Mouse (Mus musculus) neural tube, embryonic 15.5 days (tissue): ENCODE data around the gene Slc5a5. TPM values are rescaled to one million over a fixed set of nuclear protein-coding genes. Genes with fewer than 3 reads are reported as not detected.
A peak's percentile ranks its signal among the peaks of the same experiment; 100 is the strongest.

ENCODE experiments used
- ATAC-seq: fragments of 200-750 bp; cut with Nextera tagmentation; 2 replicates; pipeline ENCODE4 v1.8.0; 2017; ENCODE audit warnings: mild to moderate bottlenecking, moderate TSS enrichment, moderate library complexity; ENCODE audit not compliant: low FRiP score
- H3K27ac ChIP-seq: fragments of 300-500 bp; sonication (generic); replicated peaks from 2 replicates; pipeline ENCODE4 v1.5.1; 2015; ENCODE audit warnings: mild to moderate bottlenecking, inconsistent platforms
- H3K27me3 ChIP-seq: fragments of 300-500 bp; sonication (generic); replicated peaks from 2 replicates; pipeline ENCODE4 v1.6.1; 2015; ENCODE audit warnings: inconsistent platforms
- H3K36me3 ChIP-seq: fragments of 300-500 bp; sonication (generic); 2 replicates; pipeline ENCODE4 v1.6.1; 2015; ENCODE audit warnings: inconsistent platforms
- H3K4me1 ChIP-seq: fragments of 300-500 bp; sonication (generic); 2 replicates; pipeline ENCODE4 v1.6.1; 2015; ENCODE audit warnings: inconsistent platforms
- H3K4me2 ChIP-seq: fragments of 300-500 bp; sonication (generic); 2 replicates; pipeline ENCODE4 v1.6.1; 2015; ENCODE audit warnings: inconsistent platforms, mild to moderate bottlenecking, moderate library complexity
- H3K4me3 ChIP-seq: fragments of 300-500 bp; sonication (generic); replicated peaks from 2 replicates; pipeline ENCODE4 v1.5.1; 2015; ENCODE audit warnings: mild to moderate bottlenecking, inconsistent platforms
- H3K9ac ChIP-seq: fragments of 300-500 bp; sonication (generic); replicated peaks from 2 replicates; pipeline ENCODE4 v1.6.1; 2015; ENCODE audit warnings: mild to moderate bottlenecking, inconsistent platforms
- H3K9me3 ChIP-seq: fragments of 300-500 bp; sonication (generic); replicated peaks from 2 replicates; pipeline ENCODE4 v1.6.1; 2016; ENCODE audit warnings: inconsistent platforms
- WGBS: fragments of 180-500 bp; shearing (Covaris S2); methylation state at CpG from one replicate; pipeline ENCODE4 v1.1.7; 2015; ENCODE audit warnings: mixed read lengths; 5-methylcytosine and 5-hydroxymethylcytosine counted together
- polyA plus RNA-seq: library from polyadenylated mRNA; unstranded; fragments of >200 nt; fragmentation: Nextera tagmentation; extraction: Ambion mirVana; gene quantifications from 2 replicates; pipeline ENCODE4 v1.2.1, GENCODE M21; 2015

The Slc5a5 gene
- polyA plus RNA-seq, 1 experiment from 2014 or later, result 3.3 TPM

DNA sequence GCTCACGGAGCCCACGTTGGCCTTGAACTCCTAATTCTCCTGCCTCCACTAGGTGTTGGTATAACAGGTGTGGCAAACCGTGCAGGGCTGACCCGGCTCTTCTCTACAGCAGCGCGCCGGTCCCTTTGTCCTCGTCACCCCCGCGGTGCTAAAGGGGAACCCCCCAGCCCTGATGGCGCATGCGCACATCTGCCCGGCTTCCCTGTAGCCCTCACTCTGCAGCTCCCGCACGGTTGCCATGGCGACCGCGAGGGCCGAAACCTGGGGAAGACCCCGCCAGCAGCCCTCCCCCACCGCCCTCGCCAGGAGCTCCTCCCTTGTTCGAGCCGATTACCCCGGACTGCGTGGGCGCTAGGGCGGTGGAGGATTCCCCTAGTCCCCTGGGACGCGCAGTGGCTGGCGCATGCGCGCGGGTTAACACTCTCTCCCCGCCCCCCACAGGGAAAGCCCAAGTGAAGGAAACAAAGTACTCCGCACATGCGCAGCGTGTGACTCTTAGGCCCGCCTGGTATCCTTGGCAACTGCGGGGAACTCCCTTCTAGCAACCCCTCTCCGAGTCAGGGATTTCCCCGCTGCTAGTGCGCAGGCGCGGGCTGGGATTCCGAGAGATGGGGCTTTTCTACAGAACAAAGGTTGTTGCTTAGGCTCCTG, 27.1 kb downstream of the Slc5a5 start:
- Histone ChIP-seq H3K27me3 (no peaks in the 10 kb centered on the region; the same call in 1 of the 2 replicates), H3K27ac (peak overlapping the region; percentile 94), H3K9ac (peak overlapping the region; percentile 61), H3K9me3 (no peaks in the 10 kb centered on the region), H3K4me1 (peaks cover 68% of the 10 kb centered on the region), H3K4me3 (peak overlapping the region; percentile 48), H3K36me3 (peaks cover 9% of the 10 kb centered on the region; the same call in 1 of the 2 replicates), H3K4me2 (peak overlapping the region; percentile 86)
- 0% methylated on average over 46 of the region's 46 CpGs for WGBS
- peak; percentile 85 for ATAC-seq

DNA sequence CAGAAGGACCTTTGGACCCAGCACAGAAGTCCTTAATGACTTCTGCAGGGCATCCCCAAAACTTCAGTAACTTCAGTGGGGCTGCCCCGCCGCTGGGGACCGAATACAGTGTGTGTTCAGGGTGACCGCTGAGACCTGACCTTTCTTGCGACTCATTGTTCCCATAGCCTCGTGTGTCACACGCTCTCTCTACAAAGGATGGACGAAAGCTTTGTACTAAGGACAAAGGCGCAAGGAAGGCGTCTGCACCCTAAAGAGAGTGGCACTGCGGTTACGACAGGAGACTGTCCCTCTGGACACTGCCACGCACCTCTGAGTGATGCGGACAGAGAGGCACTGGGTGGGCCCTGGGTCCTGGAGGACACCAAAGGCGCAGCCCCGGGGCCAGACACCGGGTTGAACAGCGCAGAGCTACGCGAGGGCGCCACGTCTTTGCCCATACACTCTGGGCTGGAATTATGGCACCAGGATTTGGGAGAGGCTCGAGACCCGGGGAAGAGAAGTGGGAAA, 27.8 kb downstream of the Slc5a5 start:
- Histone ChIP-seq H3K36me3 (peaks cover 9% of the 10 kb centered on the region; the same call in 1 of the 2 replicates), H3K27me3 (no peaks in the 10 kb centered on the region; the same call in 1 of the 2 replicates), H3K27ac (peak overlapping the region; percentile 94), H3K9me3 (no peaks in the 10 kb centered on the region), H3K9ac (peak overlapping the region; percentile 61), H3K4me1 (peaks cover 64% of the 10 kb centered on the region), H3K4me3 (peak overlapping the region; percentile 48), H3K4me2 (peak overlapping the region; percentile 86)
- under 1% methylated on average over 24 of the region's 24 CpGs for WGBS
- peak; percentile 22 for ATAC-seq

GRCm38 (mm10) chr8:70863956-70864711, 28.4 kb downstream of the Slc5a5 start:
- WGBS, result under 1% methylated on average over 46 of the region's 46 CpGs
- peaks cover 58% of the 10 kb centered on the region for H3K4me1 ChIP-seq
- no peaks in the 10 kb centered on the region for H3K9me3 ChIP-seq
- H3K36me3 ChIP-seq, result peaks cover 9% of the 10 kb centered on the region; the same call in 1 of the 2 replicates
- peak overlapping the region; percentile 94 for H3K27ac ChIP-seq
- H3K9ac ChIP-seq, result peak overlapping the region; percentile 61
- H3K4me2 ChIP-seq, result peak overlapping the region; percentile 86
- H3K27me3 ChIP-seq, result no peaks in the 10 kb centered on the region; the same call in 1 of the 2 replicates
- H3K4me3 ChIP-seq, result peak overlapping the region; percentile 48
- ATAC-seq, result no peak

- Histone ChIP-seq H3K27me3 (no peaks in the 10 kb centered on the region; the same call in 1 of the 2 replicates), H3K36me3 (peaks cover 6% of the 10 kb centered on the region; the same call in 1 of the 2 replicates), H3K4me1 (peaks cover 58% of the 10 kb centered on the region), H3K4me2 (peak within 1 kb of the TSS; percentile 86), H3K9ac (peak within 1 kb of the TSS; percentile 61), H3K9me3 (no peaks in the 10 kb centered on the region), H3K27ac (peak within 1 kb of the TSS; percentile 94), H3K4me3 (peak within 1 kb of the TSS; percentile 48)
- under 1% methylated on average over 55 of the region's 55 CpGs for WGBS
- no peak for ATAC-seq
These were observed 29.5 kb downstream of the Slc5a5 start, which contains the start of gene Kcnn1 for GRCm38 (mm10) chr8:70862824-70863641. Gene Kcnn1 (minus strand): TSS chr8:70863258.

DNA sequence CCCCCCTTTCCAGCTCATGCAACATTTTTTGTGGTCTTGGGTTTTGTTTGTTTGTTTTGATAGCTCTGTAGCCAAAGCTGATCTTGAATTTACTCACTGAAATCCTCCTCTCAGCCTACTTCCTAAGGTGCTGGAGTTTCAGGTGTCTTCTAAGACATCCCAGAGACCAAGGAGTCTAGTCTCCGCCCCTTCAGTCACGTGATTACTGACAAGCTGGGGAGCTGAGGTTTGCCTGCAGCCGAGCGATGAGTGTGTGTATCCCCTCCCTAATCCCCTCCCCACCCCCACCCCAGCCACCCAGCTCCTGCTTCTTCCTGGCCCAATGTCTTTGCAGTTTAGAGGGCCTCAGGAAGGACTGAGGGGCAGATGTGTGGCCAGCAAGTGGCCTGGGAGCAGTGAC, 35.0 kb downstream of the Slc5a5 start:
- Histone ChIP-seq H3K9ac (peak overlapping the region; percentile 63; the same call in 1 of the 2 replicates), H3K36me3 (0 out of 2 replicates have a peak, but pooled peaks cover 5% of the 10 kb centered on the region), H3K27me3 (no peaks in the 10 kb centered on the region; the same call in 1 of the 2 replicates), H3K4me3 (no peak overlapping the region), H3K4me2 (peak overlapping the region; percentile 89), H3K9me3 (no peaks in the 10 kb centered on the region), H3K4me1 (peaks cover 43% of the 10 kb centered on the region), H3K27ac (no peak overlapping the region; the same call in 1 of the 2 replicates)
- WGBS, result 13% methylated on average over 4 of the region's 4 CpGs
- ATAC-seq, result no peak

DNA sequence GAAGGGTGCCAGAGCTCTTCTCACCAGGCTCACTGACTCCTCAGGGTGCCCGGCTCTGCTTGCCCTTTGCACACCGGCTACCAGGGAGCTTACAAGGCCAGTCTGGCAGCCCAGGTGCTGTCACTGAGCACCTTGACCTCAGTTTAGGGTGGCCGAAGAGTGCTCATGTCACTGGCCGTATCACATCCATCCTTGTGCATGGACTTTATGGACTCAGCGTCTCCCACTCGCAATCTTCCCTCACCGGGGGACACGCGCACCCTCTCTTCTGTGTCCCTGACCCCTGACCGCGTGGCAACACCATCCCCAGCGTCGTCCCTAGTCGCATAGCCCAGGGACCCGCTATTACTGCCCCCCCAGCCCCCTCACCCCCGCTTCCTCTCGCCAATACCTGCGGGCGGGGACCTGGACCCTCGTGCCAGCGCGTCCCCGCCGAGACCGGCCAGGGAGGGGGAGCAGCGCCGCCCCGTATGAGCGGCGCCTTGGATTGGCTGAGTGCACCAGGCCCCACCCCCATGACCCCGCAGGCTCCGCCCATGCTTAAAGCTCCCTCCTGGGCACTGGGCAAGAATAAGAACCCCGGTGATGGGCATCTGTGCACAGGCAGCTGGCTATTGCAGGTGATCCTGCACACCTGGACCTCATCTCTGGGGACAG, 35.9 kb downstream of the Slc5a5 start:
- peak overlapping the region; percentile 54 for H3K4me3 ChIP-seq
- H3K27me3 ChIP-seq, result no peaks in the 10 kb centered on the region; the same call in 1 of the 2 replicates
- H3K4me1 ChIP-seq, result peaks cover 39% of the 10 kb centered on the region
- H3K9ac ChIP-seq, result peak overlapping the region; percentile 63
- 7% methylated on average over 33 of the region's 33 CpGs for WGBS
- peak overlapping the region; percentile 89 for H3K4me2 ChIP-seq
- H3K36me3 ChIP-seq, result peaks cover 7% of the 10 kb centered on the region; the same call in 1 of the 2 replicates
- no peaks in the 10 kb centered on the region for H3K9me3 ChIP-seq
- peak; percentile 86 for ATAC-seq
- H3K27ac ChIP-seq, result peak overlapping the region; percentile 23; the same call in 1 of the 2 replicates

DNA sequence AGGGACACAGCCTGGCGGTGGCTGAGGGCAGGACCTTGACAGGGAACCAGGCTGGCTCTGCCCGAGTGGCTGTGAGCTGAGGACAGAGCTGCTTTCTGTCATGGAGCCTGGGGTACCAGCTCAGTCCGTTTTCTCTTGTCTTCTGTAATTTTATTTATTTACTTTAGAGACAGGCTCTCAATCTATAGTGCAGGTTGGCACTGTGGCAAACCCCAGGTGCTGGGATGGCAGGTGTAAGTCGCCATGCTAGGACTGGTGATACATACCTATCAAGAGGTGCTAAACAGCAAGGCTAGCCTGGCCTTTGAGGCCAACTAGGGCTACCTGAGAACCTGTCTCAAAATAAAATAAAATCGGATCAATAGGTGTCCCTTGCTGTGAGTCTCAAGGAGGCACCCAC, 36.5 kb downstream of the Slc5a5 start:
- WGBS, result 65% methylated on average over 5 of the region's 5 CpGs
- Histone ChIP-seq H3K9me3 (no peaks in the 10 kb centered on the region), H3K4me1 (peaks cover 40% of the 10 kb centered on the region), H3K4me3 (peak overlapping the region; percentile 54), H3K27me3 (no peaks in the 10 kb centered on the region), H3K27ac (no peak overlapping the region), H3K4me2 (peak overlapping the region; percentile 89), H3K9ac (no peak overlapping the region), H3K36me3 (peaks cover 7% of the 10 kb centered on the region; the same call in 1 of the 2 replicates)
- ATAC-seq, result no peak

- H3K9me3 ChIP-seq, result no peaks in the 10 kb centered on the region
- H3K27ac ChIP-seq, result no peak overlapping the region
- WGBS, result 76% methylated on average over 2 of the region's 2 CpGs
- peaks cover 37% of the 10 kb centered on the region for H3K4me1 ChIP-seq
- H3K4me2 ChIP-seq, result no peak overlapping the region
- peaks cover 12% of the 10 kb centered on the region; the same call in 1 of the 2 replicates for H3K36me3 ChIP-seq
- H3K27me3 ChIP-seq, result no peaks in the 10 kb centered on the region
- no peak for ATAC-seq
- no peak overlapping the region for H3K9ac ChIP-seq
- H3K4me3 ChIP-seq, result no peak overlapping the region
These were observed 38.7 kb downstream of the Slc5a5 start for GRCm38 (mm10) chr8:70853863-70854262.

DNA sequence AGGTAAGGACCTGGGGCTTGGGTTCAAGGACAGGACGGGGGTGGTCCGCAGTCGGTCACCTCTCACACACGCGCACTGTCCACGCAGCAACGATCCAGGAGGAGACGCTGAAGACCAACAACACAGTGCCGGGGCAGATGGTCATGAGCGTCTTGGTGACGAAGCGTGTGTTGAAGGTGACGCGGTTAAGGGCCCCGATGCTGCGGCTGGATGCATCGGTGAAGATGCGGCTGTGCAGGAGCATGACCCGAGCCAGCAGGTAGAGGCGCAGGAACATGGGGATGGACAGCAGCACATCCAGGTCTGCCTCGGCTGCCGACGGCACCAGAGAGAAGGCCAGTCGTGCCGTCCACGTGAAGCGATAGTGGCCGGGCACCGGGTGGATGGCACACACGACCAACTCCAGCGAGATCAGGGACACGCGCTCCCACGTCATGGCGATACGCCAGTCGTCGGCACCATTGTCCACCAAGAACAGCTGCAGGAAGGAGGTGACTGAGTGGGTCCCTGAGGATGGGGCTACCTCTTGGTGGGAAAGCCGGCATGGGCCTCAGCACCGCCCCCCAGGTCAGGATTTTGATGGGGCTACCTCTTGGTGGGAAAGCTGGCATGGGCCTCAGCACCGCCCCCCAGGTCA, 39.8 kb downstream of the Slc5a5 start:
- WGBS, result 93% methylated on average over 41 of the region's 41 CpGs
- no peak for ATAC-seq

DNA sequence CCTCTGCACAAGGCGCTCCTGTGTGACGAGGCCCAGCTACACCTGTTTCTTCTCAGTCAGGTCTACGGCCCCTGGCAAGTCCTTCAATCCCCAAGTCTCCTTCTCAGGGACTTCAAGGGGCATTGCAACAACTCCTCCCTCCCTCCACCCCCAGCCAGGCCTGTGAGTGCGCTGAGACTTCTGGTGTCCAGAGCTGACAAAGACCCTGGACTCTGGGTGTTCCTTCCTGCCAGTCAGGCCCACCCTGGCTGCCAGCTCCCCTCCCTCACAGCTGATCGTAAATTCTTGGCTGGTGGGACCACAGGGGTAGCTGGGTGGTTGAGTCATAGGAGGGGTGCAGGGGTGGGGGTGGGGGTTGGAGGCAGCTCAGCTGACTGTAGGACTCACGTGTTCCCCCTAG, 40.7 kb downstream of the Slc5a5 start:
- Histone ChIP-seq H3K4me1 (peaks cover 17% of the 10 kb centered on the region), H3K27me3 (no peaks in the 10 kb centered on the region), H3K9ac (no peak overlapping the region), H3K4me3 (no peak overlapping the region), H3K9me3 (no peaks in the 10 kb centered on the region), H3K4me2 (no peak overlapping the region), H3K36me3 (peaks cover 12% of the 10 kb centered on the region; the same call in 1 of the 2 replicates), H3K27ac (no peak overlapping the region)
- 45% methylated on average over 6 of the region's 6 CpGs for WGBS
- ATAC-seq, result no peak

More for the DNA sequence above, 39.8 kb downstream of the Slc5a5 start:
- Histone ChIP-seq H3K9me3 (no peaks in the 10 kb centered on the region), H3K36me3 (peaks cover 12% of the 10 kb centered on the region; the same call in 1 of the 2 replicates), H3K27ac (no peak overlapping the region), H3K4me1 (peaks cover 26% of the 10 kb centered on the region), H3K9ac (no peak overlapping the region), H3K27me3 (no peaks in the 10 kb centered on the region), H3K4me3 (no peak overlapping the region), H3K4me2 (no peak overlapping the region)
